Mouse (Mus musculus) embryonic facial prominence, embryonic 14.5 days (tissue): ENCODE measurements at regions not wholly inside any gene's neighbourhood (a gene's known extent, or its start where the extent isn't known, plus 50 kb on each side); places are given as distances from the start of the nearest gene placed in this dataset.
A peak's percentile ranks its signal among the peaks of the same experiment; 100 is the strongest.
"Not testable (repeated sequence)": the region's sequence is repeated elsewhere in the genome, so short reads cannot be mapped to it uniquely, and the experiment has no call there.

Source experiments
- ATAC-seq: fragments of 200-750 bp; cut with Nextera tagmentation; 2 replicates; pipeline ENCODE4 v1.8.0; 2017; ENCODE audit warnings: low read depth, moderate number of reproducible peaks, moderate TSS enrichment
- DNase-seq: peaks from one replicate; pipeline ENCODE4 v3.0.0-alpha.2; 2015; ENCODE audit warnings: low spot score
- H3K27ac ChIP-seq: fragments of 300-500 bp; sonication (generic); replicated peaks from 2 replicates; pipeline ENCODE4 v1.5.1; 2014; ENCODE audit warnings: low read depth, mild to moderate bottlenecking, low read length, moderate library complexity
- H3K27me3 ChIP-seq: fragments of 300-500 bp; sonication (generic); replicated peaks from 2 replicates; pipeline ENCODE4 v1.6.1; 2014; ENCODE audit warnings: low read length; ENCODE audit not compliant: control insufficient read depth, insufficient read depth
- H3K36me3 ChIP-seq: fragments of 300-500 bp; sonication (generic); 2 replicates; pipeline ENCODE4 v1.6.1; 2014; ENCODE audit warnings: low read length, mixed read lengths; ENCODE audit not compliant: control insufficient read depth, insufficient read depth
- H3K4me1 ChIP-seq: fragments of 300-500 bp; sonication (generic); 2 replicates; pipeline ENCODE4 v1.6.1; 2014; ENCODE audit warnings: antibody characterized with exemption, low read length; ENCODE audit not compliant: control insufficient read depth, insufficient read depth
- H3K4me2 ChIP-seq: fragments of 300-500 bp; sonication (generic); 2 replicates; pipeline ENCODE4 v1.6.1; 2014; ENCODE audit warnings: low read depth, mild to moderate bottlenecking, low read length, moderate library complexity, mixed read lengths
- H3K4me3 ChIP-seq: fragments of 300-500 bp; sonication (generic); 2 replicates; pipeline ENCODE4 v1.5.1; 2014; ENCODE audit warnings: low read depth, mild to moderate bottlenecking, low read length
- H3K9ac ChIP-seq: fragments of 300-500 bp; sonication (generic); 2 replicates; pipeline ENCODE4 v1.6.1; 2014; ENCODE audit warnings: low read depth, mild to moderate bottlenecking, low read length, moderate library complexity, mixed read lengths
- H3K9me3 ChIP-seq: fragments of 300-500 bp; sonication (generic); 2 replicates; pipeline ENCODE4 v1.6.1; 2016; ENCODE audit warnings: low read length; ENCODE audit not compliant: control insufficient read depth
- WGBS: fragments of 180-500 bp; shearing (Covaris S2); extraction: QIAGEN DNeasy Blood & Tissue Kit; methylation state at CpG from one replicate; pipeline ENCODE4 v1.1.7; 2014; 5-methylcytosine and 5-hydroxymethylcytosine counted together

GRCm38 (mm10) chr13:12680954-12681571 lies 115.4 kb downstream of the Ero1lb start:
- 82% methylated on average over 4 of the region's 6 CpGs for WGBS
- not testable (repeated sequence) for H3K4me3 ChIP-seq, H3K27me3 ChIP-seq

DNA sequence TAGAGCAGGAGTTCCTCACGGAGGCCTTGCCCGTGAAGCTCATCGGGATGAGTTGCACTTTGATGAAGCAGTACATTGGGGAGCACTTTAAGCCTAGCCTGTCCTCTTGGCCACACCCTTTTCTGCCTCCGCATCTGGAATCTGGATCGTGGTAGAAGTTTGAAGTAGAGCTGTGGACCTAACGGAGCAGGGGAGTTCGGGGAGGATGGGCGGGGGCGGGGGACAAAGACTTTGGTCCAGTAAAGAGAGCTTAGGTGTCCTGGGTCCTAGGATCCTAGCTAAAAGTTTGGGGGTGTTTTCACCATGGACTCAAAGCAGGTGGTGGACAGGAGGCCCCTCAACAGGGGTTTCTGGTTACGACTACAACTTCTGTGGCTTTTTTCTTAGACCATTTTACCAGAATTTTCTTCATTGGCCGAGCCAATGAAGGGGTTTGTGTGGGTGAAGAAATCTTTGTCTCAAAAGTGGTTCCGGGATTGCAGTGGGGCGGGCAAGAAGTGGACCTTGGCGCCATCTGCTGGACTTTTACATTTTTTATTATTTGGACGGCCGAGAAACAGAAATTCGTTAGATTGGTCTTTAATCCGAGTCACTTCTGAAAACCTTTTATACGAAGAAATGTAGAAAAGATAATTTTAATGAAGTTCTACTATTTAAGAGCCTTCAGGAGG lies 114.7 kb downstream of the Ero1lb start:
- H3K36me3 ChIP-seq, H3K27ac ChIP-seq, H3K9ac ChIP-seq, H3K4me1 ChIP-seq, H3K27me3 ChIP-seq, H3K9me3 ChIP-seq: not testable (repeated sequence)
- Histone ChIP-seq H3K4me2 (peak overlapping the region; percentile 46), H3K4me3 (peak overlapping the region; percentile 24)
- DNase-seq (peak; percentile 41), ATAC-seq (0 out of 2 replicates have a peak, but pooled peaks have one; percentile 71)
- 15% methylated on average over 18 of the region's 19 CpGs for WGBS

More at GRCm38 (mm10) chr13:12680954-12681571, 115.4 kb downstream of the Ero1lb start:
- H3K36me3 ChIP-seq, H3K4me2 ChIP-seq, H3K9me3 ChIP-seq, H3K9ac ChIP-seq, H3K27ac ChIP-seq, ATAC-seq, H3K4me1 ChIP-seq, DNase-seq: not testable (repeated sequence)

- Histone ChIP-seq H3K27me3 (no peaks in the 10 kb centered on the region), H3K4me3 (no peak overlapping the region), H3K27ac (no peak overlapping the region), H3K4me2 (no peak overlapping the region), H3K9ac (no peak overlapping the region), H3K9me3 (no peaks in the 10 kb centered on the region), H3K4me1 (no peaks in the 10 kb centered on the region), H3K36me3 (no peaks in the 10 kb centered on the region)
- WGBS = 75% methylated on average over 2 of the region's 2 CpGs
- no peak for DNase-seq
- no peak for ATAC-seq
Measured at GRCm38 (mm10) chr13:12677372-12677771, 111.7 kb downstream of the Ero1lb start.

GRCm38 (mm10) chr13:12671011-12671410 lies 105.3 kb downstream of the Ero1lb start:
- ATAC-seq, H3K4me2 ChIP-seq, H3K27ac ChIP-seq, H3K4me1 ChIP-seq, H3K9ac ChIP-seq, DNase-seq, H3K4me3 ChIP-seq, H3K36me3 ChIP-seq, H3K27me3 ChIP-seq, H3K9me3 ChIP-seq: not testable (repeated sequence)
- WGBS = 89% methylated on average over 2 of the region's 2 CpGs

DNA sequence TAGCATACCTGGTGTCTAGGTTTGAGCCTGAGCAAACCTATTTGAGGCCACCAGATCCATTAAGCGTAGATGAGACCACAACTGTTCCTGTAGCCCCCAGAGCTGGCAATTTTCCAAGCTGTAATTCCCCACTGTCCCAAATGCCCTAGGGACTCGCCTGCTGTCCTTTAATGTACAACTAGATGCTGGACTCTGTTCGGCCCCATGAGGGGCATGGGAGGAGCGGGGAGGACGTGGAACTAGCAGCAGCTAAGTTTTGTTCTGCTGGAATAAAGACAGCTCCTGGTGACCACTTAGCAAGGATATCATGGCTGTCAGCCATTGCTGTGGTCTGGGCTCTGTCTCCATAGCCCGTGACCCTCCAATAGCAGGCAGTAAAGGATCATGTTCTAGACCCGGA lies 103.1 kb downstream of the Ero1lb start:
- no CpG with 5 or more reads among the region's 7 CpGs for WGBS
- ATAC-seq = not testable (repeated sequence)

DNA sequence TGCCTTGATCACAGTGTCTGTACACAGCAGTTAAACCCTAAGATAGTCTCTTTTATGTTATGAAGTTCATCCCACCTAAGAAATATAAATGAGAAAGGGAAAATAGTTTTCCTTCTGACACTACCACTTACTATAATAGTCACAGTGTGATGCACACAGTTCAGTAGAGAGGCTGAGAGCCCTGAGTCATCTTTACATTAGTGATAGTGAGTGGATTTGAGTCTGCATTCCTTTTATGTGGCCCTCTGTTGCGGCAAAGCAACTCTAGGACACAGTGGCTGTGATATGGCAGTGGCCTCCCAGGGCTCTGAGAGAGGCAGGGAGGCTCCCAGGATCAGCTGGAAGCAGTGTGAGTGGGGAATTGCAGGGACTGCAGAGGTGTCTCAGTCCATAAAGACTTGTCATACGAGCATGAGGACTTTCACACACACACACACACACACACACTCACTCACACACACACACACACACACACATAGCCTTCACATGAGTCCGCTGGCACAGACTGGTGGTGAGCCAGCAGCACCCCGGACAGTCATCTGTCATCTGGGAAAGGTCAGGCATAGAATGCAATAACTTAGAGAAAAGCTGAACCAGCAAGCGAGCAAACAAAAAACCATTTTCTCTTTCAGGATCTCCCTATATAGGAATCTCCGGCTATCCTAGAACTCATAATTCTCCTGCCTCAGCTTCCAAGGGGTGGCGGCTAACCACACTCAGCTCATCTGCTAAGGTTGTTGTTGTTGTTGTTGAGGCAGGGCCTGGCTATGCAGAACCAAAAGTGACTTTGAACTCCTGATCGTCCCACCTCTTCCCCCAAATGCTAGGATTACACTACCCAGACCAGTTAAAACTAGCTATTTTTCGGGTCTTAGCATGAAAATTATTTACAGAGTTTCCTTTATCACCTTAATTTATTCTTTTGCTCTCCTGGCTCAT lies 102.3 kb downstream of the Ero1lb start:
- H3K4me3 ChIP-seq, H3K9ac ChIP-seq, H3K9me3 ChIP-seq, H3K4me2 ChIP-seq, H3K27me3 ChIP-seq, H3K36me3 ChIP-seq, H3K27ac ChIP-seq, DNase-seq, H3K4me1 ChIP-seq, ATAC-seq: not testable (repeated sequence)
- WGBS = 86% methylated on average over 9 of the region's 9 CpGs

More for the DNA sequence above, 103.1 kb downstream of the Ero1lb start:
- H3K9ac ChIP-seq, H3K27me3 ChIP-seq, H3K4me2 ChIP-seq, H3K27ac ChIP-seq, DNase-seq, H3K36me3 ChIP-seq, H3K4me3 ChIP-seq, H3K4me1 ChIP-seq, H3K9me3 ChIP-seq: not testable (repeated sequence)

DNA sequence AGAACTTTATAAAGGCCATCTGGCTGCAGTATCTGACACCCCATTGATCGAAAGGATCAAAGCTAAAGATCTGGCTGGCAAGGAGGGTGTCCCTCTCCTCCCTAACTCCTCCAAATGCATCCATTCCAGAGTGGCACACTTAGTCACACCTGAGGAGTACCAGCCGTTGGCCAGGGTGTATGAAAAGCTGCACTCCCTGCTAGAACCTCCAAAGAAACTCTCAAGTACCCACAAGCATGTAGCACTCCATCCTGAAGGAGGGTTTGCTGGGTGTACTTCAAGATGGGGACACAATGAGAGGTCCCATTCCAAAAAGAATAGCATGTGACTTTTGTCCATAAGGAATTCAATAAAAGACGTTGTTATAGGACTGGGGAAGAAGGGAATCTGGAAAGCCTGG lies 100.4 kb downstream of the Ero1lb start:
- H3K9me3 ChIP-seq, H3K4me3 ChIP-seq, H3K4me1 ChIP-seq, H3K27me3 ChIP-seq, H3K4me2 ChIP-seq, H3K9ac ChIP-seq, ATAC-seq, DNase-seq, H3K27ac ChIP-seq, H3K36me3 ChIP-seq: not testable (repeated sequence)
- 80% methylated on average over 3 of the region's 3 CpGs for WGBS
